8 mouse cellular contexts compared by ENCODE assay signal in the genomic region with DNA sequence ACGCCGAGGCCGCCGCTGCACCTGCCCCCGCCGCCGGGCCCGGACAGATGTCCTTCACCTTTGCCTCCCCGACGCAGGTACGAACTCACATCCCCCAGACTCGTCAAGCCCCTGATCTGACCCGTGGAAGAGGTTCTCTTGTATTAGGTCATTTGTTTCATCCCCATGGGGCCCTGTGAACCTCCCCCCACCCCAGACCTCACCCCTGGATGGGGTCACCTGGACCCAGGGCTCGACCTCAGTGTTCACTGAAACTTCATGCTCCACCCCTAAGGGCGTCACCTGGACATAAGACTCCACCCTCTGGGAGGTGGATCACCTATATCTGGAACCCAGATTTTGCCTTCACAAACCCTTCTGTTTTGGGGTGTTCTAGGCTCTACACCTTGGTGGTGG. TPM values are rescaled to one million over a fixed set of nuclear protein-coding genes. Genes with fewer than 3 reads are reported as not detected.
DNase-seq lines count a peak whose midpoint lies in the region; ATAC-seq lines count a peak whose summit lies in the region.

No protein-coding gene starts in this region.

- H3K4me1 ChIP-seq in lung, embryonic 15.5 days, result peaks cover 70% of the 10 kb centered on the region
- peaks cover 20% of the 10 kb centered on the region for H3K4me1 ChIP-seq in forebrain, embryonic 11.5 days (replicated peaks; ENCODE audit: control insufficient read depth, insufficient read depth, low read length)
- H3K4me1 ChIP-seq in limb, embryonic 10.5 days, result peaks cover 80% of the 10 kb centered on the region
- H3K4me1 ChIP-seq in neural tube, embryonic 13.5 days (replicated peaks), result peaks cover 80% of the 10 kb centered on the region

- ATAC-seq in lung, embryonic 15.5 days (ENCODE audit: borderline replicate concordance, extremely low read depth, low FRiP score, low TSS enrichment), result no peak
- ATAC-seq in forebrain, embryonic 11.5 days (replicated peaks; ENCODE audit: low FRiP score), result no peak; the same call in 1 of the 2 replicates
- ATAC-seq in neural tube, embryonic 13.5 days (ENCODE audit: low read depth), result no peak

- H3K9ac ChIP-seq in lung, embryonic 15.5 days, result peak overlapping the region; percentile 71
- H3K9ac ChIP-seq in forebrain, embryonic 11.5 days (ENCODE audit: low read length), result peak overlapping the region; percentile 85
- H3K9ac ChIP-seq in neural tube, embryonic 13.5 days, result peak overlapping the region; percentile 86

- peak overlapping the region; percentile 56 for H3K4me3 ChIP-seq in lung, embryonic 15.5 days
- H3K4me3 ChIP-seq in forebrain, embryonic 11.5 days (ENCODE audit: low read depth, low read length), result peak overlapping the region; percentile 67
- H3K4me3 ChIP-seq in limb, embryonic 10.5 days, result peak overlapping the region; percentile 93
- H3K4me3 ChIP-seq in neural tube, embryonic 13.5 days, result peak overlapping the region; percentile 67

- peak overlapping the region; percentile 78 for H3K27ac ChIP-seq in lung, embryonic 15.5 days
- H3K27ac ChIP-seq in forebrain, embryonic 11.5 days (ENCODE audit: low read depth, low read length), result no peak overlapping the region
- H3K27ac ChIP-seq in limb, embryonic 10.5 days, result peak overlapping the region; percentile 88
- peak overlapping the region; percentile 90 for H3K27ac ChIP-seq in neural tube, embryonic 13.5 days (replicated peaks)

- 0% methylated on average over 15 of the region's 15 CpGs for WGBS in lung, embryonic 15.5 days
- WGBS in forebrain, embryonic 11.5 days, result under 1% methylated on average over 15 of the region's 15 CpGs
- 0% methylated on average over 15 of the region's 15 CpGs for WGBS in limb, embryonic 10.5 days
- WGBS in neural tube, embryonic 13.5 days, result 0% methylated on average over 15 of the region's 15 CpGs

- H3K4me2 ChIP-seq in lung, embryonic 15.5 days, result peak overlapping the region; percentile 67
- peak overlapping the region; percentile 97 for H3K4me2 ChIP-seq in forebrain, embryonic 11.5 days (ENCODE audit: low read depth, low read length, severe bottlenecking)
- peak overlapping the region; percentile 93 for H3K4me2 ChIP-seq in neural tube, embryonic 13.5 days

- H3K27me3 ChIP-seq in lung, embryonic 15.5 days, result peaks cover 28% of the 10 kb centered on the region
- H3K27me3 ChIP-seq in forebrain, embryonic 11.5 days (ENCODE audit: control insufficient read depth, insufficient read depth, low read length), result no peaks in the 10 kb centered on the region
- peaks cover 31% of the 10 kb centered on the region for H3K27me3 ChIP-seq in limb, embryonic 10.5 days (ENCODE audit: low read depth, poor library complexity, severe bottlenecking)
- H3K27me3 ChIP-seq in neural tube, embryonic 13.5 days, result no peaks in the 10 kb centered on the region

- peaks cover 27% of the 10 kb centered on the region for H3K36me3 ChIP-seq in lung, embryonic 15.5 days
- peaks cover 3% of the 10 kb centered on the region; the same call in 1 of the 2 replicates for H3K36me3 ChIP-seq in forebrain, embryonic 11.5 days (ENCODE audit: control insufficient read depth, insufficient read depth, low read length)
- H3K36me3 ChIP-seq in limb, embryonic 10.5 days, result peaks cover 38% of the 10 kb centered on the region
- H3K36me3 ChIP-seq in neural tube, embryonic 13.5 days, result peaks cover 34% of the 10 kb centered on the region

- DNase-seq in lung, postnatal 25 days (ENCODE audit: low spot score), result no peak
- no peak for DNase-seq in forebrain, embryonic 11.5 days (ENCODE audit: low spot score)
- no peak for DNase-seq in limb, embryonic 10.5 days (ENCODE audit: low spot score)
- no peak for DNase-seq in urinary bladder, adult 18-20 months (ENCODE audit: low spot score in 2 of 2)
- no peak for DNase-seq in layer of hippocampus, adult 9-11 months
- DNase-seq in embryo, embryonic 10 days (ENCODE audit: low spot score), result no peak

- H3K9me3 ChIP-seq in lung, embryonic 15.5 days, result no peaks in the 10 kb centered on the region
- H3K9me3 ChIP-seq in forebrain, embryonic 11.5 days (ENCODE audit: control insufficient read depth, low read length), result no peaks in the 10 kb centered on the region
- no peaks in the 10 kb centered on the region for H3K9me3 ChIP-seq in limb, embryonic 10.5 days (replicated peaks)
- no peaks in the 10 kb centered on the region for H3K9me3 ChIP-seq in neural tube, embryonic 13.5 days

RNA-seq across cellular contexts. Expression of gene Cbarp, which starts 1.9 kb away (rescaled TPM):
- 3.9 and 5.0 TPM in 2 replicates for polyA plus RNA-seq in lung, embryonic 15.5 days (2015; fragmentation: Nextera tagmentation; extraction: Ambion mirVana)
- polyA plus RNA-seq in forebrain, embryonic 11.5 days (2014; fragmentation: Nextera tagmentation; extraction: Ambion mirVana), result 10.4 and 15.0 TPM in 2 replicates
- 3.3 and 4.7 TPM in 2 replicates for polyA plus RNA-seq in limb, embryonic 10.5 days (2016; fragmentation: Nextera tagmentation; extraction: Ambion mirVana)
- 53.9 and 55.1 TPM in 2 replicates for polyA plus RNA-seq in neural tube, embryonic 13.5 days (2015; fragmentation: Nextera tagmentation; extraction: Ambion mirVana)

RNA-seq across cellular contexts. Expression of gene Atp5d, which starts 4.1 kb away (rescaled TPM):
- 521 and 541 TPM in 2 replicates for polyA plus RNA-seq in lung, embryonic 15.5 days (2015; fragmentation: Nextera tagmentation; extraction: Ambion mirVana)
- polyA plus RNA-seq in forebrain, embryonic 11.5 days (2014; fragmentation: Nextera tagmentation; extraction: Ambion mirVana), result 401 and 414 TPM in 2 replicates
- 487 and 503 TPM in 2 replicates for polyA plus RNA-seq in limb, embryonic 10.5 days (2016; fragmentation: Nextera tagmentation; extraction: Ambion mirVana)
- 467 and 481 TPM in 2 replicates for polyA plus RNA-seq in neural tube, embryonic 13.5 days (2015; fragmentation: Nextera tagmentation; extraction: Ambion mirVana)

RNA-seq across cellular contexts. Expression of gene Midn, which starts 5.5 kb away (rescaled TPM):
- polyA plus RNA-seq in lung, embryonic 15.5 days (2015; fragmentation: Nextera tagmentation; extraction: Ambion mirVana), result 17.5 and 18.6 TPM in 2 replicates
- polyA plus RNA-seq in forebrain, embryonic 11.5 days (2014; fragmentation: Nextera tagmentation; extraction: Ambion mirVana), result 58.3 and 66.4 TPM in 2 replicates
- polyA plus RNA-seq in limb, embryonic 10.5 days (2016; fragmentation: Nextera tagmentation; extraction: Ambion mirVana), result 26.2 and 27.1 TPM in 2 replicates
- 31.0 and 35.8 TPM in 2 replicates for polyA plus RNA-seq in neural tube, embryonic 13.5 days (2015; fragmentation: Nextera tagmentation; extraction: Ambion mirVana)

RNA-seq across cellular contexts. Expression of gene Cirbp, which starts 23.3 kb away (rescaled TPM):
- polyA plus RNA-seq in lung, embryonic 15.5 days (2015; fragmentation: Nextera tagmentation; extraction: Ambion mirVana), result 94.6 and 95.1 TPM in 2 replicates
- 82.0 and 83.4 TPM in 2 replicates for polyA plus RNA-seq in forebrain, embryonic 11.5 days (2014; fragmentation: Nextera tagmentation; extraction: Ambion mirVana)
- 90.7 and 129 TPM in 2 replicates for polyA plus RNA-seq in limb, embryonic 10.5 days (2016; fragmentation: Nextera tagmentation; extraction: Ambion mirVana)
- polyA plus RNA-seq in neural tube, embryonic 13.5 days (2015; fragmentation: Nextera tagmentation; extraction: Ambion mirVana), result 325 and 351 TPM in 2 replicates

RNA-seq across cellular contexts. Expression of gene Stk11, which starts 26.9 kb away (rescaled TPM):
- 18.6 and 22.1 TPM in 2 replicates for polyA plus RNA-seq in lung, embryonic 15.5 days (2015; fragmentation: Nextera tagmentation; extraction: Ambion mirVana)
- 26.5 and 31.6 TPM in 2 replicates for polyA plus RNA-seq in forebrain, embryonic 11.5 days (2014; fragmentation: Nextera tagmentation; extraction: Ambion mirVana)
- polyA plus RNA-seq in limb, embryonic 10.5 days (2016; fragmentation: Nextera tagmentation; extraction: Ambion mirVana), result 16.1 and 17.0 TPM in 2 replicates
- 13.3 and 16.8 TPM in 2 replicates for polyA plus RNA-seq in neural tube, embryonic 13.5 days (2015; fragmentation: Nextera tagmentation; extraction: Ambion mirVana)
